Mouse (Mus musculus): ENCODE results near the gene Foxo4.
A peak's percentile ranks its signal among the peaks of the same experiment; 100 is the strongest.

Gene Foxo4

GRCm38 (mm10) chrX:101253952-101254729 lies at the start of gene Foxo4:
Gene Foxo4, plus strand, starts transcription at chrX:101254528.
- peak; percentile 89 for DNase-seq

DNA sequence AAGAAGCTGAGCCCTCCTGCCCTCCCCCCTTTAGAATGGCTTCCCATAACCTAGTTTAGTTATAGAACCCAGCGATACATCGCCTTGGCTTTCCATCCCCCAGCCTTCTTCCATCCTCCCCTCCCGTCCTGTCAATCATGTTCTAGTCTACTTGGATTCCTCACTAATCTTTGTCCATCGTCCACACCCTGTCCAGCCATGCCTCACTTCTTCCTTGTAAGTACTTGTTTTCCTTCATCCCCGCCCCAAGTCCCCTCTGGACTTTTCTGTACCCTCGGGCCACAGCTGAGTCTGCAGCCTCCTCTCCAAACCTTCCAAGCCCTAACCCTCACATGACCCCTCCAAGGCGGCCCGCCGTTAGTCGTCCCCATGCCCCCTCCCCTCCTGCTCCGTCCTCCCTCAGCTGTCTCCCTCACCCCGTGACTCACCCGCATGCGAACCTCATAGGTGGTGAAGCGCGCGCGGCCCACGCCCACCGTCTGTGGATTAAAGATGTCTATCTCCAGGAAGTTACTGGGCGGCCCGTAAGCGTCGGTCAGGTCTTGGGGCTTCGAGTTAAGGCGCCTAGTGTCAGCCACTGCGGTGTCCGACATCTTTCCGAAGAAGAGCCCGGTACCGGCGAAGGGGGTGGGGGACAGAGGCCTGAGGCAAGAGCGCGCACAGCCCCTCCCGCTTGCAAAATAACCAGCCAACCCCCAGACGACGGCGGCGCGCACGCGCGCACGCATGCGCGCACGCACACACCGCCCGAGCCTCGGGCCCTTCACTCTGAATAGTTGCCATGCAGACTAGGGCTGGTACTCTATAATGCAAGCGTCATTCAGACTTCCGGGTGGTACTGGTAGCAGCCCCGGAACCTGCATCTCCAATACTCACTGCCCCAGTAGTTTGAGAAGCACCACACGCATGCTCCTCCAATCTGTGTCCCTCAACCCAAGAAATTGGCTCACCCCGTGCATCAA lies 32.2 kb upstream of the Foxo4 start, which contains the start of gene Snx12:
TSS of gene Snx12 (minus strand) at position 730 of the 962 bp plus-strand sequence.
- peak; percentile 95 for DNase-seq

- DNase-seq, result no peak
These were observed 31.5 kb upstream of the Foxo4 start for GRCm38 (mm10) chrX:101222796-101223162.

DNA sequence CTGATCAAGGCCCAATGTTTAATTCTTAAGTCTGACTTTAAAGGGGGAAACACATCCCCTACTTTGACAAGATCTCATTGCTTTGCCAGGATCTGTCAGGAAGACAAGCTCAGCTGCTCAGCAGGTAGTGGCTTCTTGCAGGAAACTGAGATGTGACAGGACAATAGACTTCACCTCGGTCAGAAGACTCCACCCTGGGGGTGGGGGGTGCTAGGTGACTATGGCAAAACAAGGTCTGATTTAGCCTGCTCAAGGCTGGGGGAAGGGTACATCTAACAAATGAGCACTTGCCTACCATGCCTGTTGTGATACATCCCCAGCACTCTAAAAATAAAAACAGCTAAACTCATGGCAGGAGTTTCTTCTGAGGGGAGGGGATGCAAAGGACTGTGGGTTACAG lies 9.3 kb upstream of the Foxo4 start:
- DNase-seq, result no peak

DNA sequence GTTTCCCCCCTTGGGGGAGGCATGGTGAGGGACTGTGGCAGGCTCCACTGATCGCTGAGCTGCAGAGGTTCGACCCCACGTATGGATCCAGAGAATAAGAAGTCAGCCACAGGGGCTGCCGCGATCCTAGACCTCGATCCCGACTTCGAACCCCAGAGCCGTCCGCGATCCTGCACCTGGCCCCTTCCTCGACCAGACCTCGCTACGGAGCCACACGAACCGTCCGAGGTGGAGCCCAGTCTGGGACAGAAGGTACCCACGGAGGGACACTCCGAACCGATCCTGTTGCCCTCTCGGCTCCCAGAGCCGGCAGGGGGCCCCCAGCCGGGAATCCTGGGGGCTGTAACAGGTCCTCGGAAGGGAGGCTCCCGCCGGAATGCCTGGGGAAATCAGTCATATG lies 412 bp downstream of the Foxo4 start:
- no peak for DNase-seq

- DNase-seq, result no peak
These were observed 2.3 kb downstream of the Foxo4 start for GRCm38 (mm10) chrX:101256603-101257002.

- no peak for DNase-seq
These were observed 6.4 kb downstream of the Foxo4 start for GRCm38 (mm10) chrX:101260441-101261325.

DNA sequence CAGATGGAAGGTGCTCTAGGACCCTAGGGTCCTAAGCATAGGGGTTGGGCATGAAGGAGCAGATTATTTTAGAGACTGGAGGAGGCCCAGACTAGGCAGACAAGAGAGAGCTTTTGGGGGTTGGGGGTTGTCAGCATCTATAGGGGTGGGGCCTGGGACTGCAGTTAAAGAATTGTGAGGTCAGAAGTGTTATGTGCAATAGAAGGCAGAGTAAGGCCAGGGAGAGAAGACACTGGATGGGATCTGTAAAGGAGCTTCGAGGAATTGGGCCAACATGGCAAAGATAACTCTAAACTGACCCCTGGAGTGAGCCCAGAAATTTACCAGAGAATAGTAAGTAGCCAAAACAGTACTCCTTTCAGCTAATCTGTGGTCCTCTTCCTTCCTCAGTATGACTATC lies 9.6 kb downstream of the Foxo4 start, which contains the start of gene Gm614:
TSS of gene Gm614 (minus strand) at position 101 of the 400 bp plus-strand sequence.
- no peak for DNase-seq

GRCm38 (mm10) chrX:101266631-101267030 lies 12.3 kb downstream of the Foxo4 start:
- DNase-seq, result no peak

DNA sequence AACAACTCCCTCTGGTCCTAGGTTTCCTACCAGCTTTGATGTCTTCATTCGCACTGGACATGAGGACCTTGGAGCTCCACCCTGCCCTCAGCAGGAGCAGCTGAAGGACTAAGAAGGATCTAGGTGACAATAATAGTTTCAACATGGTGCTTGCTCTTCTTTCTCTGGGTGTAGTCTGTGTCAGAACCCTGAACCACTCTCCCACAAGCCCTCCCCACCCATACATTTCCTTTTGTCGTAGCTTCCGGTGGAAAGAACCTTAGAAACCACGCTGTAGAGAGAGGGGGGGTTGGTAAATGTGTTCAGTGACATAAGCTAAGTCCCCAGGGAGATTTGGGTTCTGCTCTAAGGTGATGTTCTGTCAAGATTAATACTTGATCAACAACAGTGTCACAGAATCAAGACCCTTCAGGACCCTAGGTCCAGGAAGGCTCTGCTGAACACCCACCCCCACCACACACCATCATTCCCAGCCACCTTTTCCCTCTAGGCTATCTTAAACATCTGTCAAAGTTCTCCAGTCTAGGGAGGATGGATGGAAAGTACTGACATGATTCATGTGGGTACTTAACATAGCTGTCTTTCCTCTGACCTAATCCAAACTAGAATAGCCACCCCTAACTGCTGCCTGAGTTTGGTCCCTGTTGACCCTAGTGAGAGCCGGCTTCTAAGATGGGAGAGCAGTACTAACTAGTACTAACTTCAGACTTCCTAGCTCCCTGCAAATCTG lies 13.9 kb downstream of the Foxo4 start, which contains the start of gene Il2rg:
TSS of gene Il2rg (minus strand) at position 231 of the 730 bp plus-strand sequence.
- no peak for DNase-seq

DNA sequence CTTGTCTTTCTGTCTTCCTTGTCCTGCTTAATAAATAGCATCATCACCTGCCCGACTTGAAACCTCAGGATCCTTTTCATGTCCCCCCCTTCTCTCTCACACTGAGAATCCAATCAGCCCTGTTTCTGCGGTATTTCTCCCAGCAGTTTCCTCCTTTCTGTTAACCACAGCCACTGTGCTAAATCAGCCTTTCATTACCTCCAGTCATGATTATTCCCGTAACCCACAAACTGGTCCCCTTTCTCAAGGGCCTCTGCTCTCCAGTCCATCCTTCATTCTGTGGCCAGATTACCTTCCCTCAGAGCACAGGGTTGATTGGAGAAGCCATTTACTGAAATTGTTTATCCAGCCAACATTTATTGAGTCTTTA lies 14.4 kb downstream of the Foxo4 start, which contains the start of gene Gm20489:
TSS of gene Gm20489 (minus strand) at position 269 of the 370 bp plus-strand sequence.
- no peak for DNase-seq

DNA sequence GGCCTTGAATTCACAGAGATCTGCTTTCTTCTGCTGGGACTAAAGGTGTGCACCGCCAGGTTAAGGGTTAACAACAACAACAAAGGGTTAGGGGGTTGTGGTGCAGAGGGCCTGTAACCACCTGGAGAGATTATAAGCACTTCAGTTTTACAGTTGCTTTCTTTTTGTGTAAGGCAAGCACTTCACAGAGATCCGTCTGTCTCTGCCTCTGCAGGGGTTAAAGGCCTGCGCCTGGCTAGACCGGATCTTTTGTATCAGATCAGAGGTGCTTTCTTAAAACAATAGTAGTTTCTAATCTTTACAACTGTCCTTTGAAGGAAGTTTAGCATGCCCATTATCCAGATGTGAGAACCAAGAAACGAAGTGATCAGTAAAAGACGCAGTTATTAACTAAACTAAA lies 19.1 kb downstream of the Foxo4 start:
- DNase-seq, result no peak

DNA sequence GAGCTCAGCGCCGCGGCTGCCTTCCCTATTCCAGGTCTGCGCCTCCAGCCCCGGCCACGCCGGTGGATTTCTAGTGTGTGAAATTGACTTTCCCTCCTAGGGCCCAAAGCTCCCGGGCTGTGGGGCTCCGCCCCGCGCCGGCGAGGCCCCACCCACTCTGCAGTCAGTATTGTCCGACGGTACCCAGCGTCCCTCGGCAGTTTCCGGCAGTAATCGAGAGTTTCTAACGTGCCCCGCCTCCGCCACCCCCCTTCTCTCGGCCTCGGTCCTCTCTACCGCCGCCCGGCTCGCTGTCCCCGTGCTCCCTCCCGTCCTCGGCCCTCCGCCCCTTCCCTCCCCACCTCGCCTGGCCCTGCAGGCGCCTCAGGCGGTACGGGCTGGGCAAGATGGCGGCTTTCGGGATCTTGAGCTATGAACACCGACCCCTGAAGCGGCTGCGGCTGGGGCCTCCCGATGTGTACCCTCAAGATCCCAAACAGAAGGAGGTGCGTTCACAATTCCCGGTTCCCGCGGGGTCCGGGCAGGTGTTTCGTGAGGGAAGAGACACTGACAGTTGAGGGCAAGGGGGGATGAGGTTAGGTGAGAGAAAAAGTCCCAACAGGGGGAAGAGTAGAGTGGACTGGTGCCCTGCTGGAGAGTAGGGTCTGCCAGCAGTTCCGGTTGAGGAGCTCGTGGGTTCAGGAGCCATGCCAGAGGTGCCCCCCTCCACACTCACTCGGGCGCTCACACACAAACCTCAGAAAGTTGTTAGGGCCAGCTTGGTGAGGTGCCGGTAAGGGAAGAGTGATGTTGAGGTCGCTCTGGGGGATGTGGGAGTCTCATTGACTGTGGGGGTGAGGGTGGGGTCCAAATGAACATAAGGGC lies 19.8 kb downstream of the Foxo4 start, which contains the start of gene Med12:
TSS of gene Med12 (plus strand) at position 156 of the 864 bp plus-strand sequence.
- DNase-seq, result peak; percentile 86

DNA sequence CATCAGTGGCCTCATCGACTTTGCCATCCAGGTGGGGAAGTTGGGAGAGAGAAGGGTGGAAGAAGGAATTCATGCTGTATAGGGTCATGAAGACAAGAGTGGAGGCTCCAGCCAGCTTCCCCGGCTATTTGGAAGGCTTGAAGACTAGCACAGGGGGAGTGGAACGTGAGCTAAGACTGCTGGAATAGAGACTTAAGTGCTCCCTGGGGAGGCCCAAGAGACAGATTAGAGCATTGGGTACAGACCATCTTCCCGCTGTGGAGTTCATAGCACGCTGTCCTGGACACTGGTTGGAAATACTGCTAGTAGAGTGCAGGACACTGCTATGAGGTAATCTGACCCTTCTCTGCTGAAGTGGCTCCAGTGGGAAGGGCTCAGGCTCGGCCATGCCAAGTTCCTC lies 28.5 kb downstream of the Foxo4 start:
- DNase-seq, result no peak

- DNase-seq, result peak; percentile 22
These were observed 31.2 kb downstream of the Foxo4 start for GRCm38 (mm10) chrX:101285534-101285933.

- no peak for DNase-seq
These were observed 31.8 kb downstream of the Foxo4 start for GRCm38 (mm10) chrX:101285953-101286670.

GRCm38 (mm10) chrX:101287543-101287942 lies 33.2 kb downstream of the Foxo4 start:
- no peak for DNase-seq

DNA sequence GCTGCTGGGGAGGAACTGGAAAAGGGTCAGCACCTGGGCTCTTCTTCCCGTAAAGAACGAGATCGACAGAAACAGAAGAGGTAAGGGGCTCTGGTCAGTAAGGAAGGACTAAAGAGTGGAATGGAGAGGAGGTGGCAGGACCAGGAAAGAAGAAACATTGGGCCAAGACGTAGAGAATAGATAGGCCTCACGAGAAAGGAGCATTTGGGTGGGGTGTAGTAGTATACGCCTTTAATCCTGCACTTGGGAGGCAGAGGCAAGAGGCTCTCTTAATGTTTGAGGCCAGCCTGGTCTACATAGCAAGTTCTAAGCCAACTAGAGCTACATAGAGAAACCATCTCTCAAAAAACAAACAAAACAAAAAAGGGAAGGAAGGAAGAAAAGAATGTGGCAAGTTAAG lies 34.1 kb downstream of the Foxo4 start:
- no peak for DNase-seq

DNA sequence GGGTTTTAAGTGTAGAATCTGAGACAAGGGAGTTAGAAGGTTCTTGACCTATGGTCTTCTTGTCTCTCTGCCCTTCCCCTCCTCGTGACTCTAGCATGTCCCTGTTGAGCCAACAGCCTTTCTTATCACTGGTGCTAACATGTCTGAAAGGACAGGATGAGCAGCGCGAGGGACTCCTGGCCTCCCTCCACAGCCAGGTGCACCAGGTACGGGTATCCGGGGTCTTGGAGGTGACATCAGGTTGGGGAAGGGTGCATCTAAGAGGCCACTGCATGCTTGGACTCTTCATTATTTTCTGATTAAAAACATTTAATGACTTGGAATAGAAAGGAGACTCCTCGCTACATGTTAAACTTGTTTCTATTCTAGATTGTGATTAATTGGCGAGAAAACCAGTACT lies 34.7 kb downstream of the Foxo4 start:
- DNase-seq, result no peak

- DNase-seq, result no peak
These were observed 35.8 kb downstream of the Foxo4 start for GRCm38 (mm10) chrX:101290111-101290510.

Measured in layer of hippocampus, adult 9-11 months (tissue).